Mouse (Mus musculus) lung, postnatal 25 days (tissue): ENCODE results near the gene Sox5.

Experiments
- DNase-seq: peaks from one replicate; pipeline ENCODE4 v3.0.0; 2022; ENCODE audit warnings: low spot score

The Sox5 gene

DNA sequence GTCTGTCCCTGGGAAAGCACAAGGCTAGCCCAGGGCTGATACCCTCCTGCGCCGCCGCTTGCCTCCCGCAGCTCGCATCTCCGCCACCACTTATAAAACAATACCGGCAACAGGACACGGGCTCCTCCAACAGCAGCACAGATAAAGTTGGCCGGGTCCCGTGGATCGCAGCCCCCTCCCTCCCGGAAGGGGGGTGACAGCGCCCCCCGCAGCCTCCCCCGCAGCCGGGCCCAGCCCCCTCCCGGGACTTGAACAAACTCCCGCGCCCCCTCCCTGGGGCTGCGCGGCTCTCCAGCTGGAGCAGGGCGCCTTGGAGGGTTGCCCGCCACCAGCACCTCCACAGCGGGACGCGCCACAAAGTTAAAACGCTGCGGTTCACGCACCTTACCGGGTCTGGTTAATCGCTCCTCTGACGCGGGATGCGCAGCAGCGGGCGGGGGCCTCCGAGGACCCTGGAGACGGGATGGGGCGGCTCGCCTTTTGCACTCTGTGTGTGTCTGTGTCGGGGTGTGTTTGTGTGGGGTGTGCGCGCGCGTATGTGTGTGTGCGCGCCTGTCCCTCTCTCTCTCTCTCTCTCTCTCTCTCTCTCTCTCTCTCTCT lies at the start of gene Sox5:
Gene Sox5 (minus strand): TSS at position 547 of the 600 bp plus-strand sequence.
- peak; percentile 24 for DNase-seq

GRCm38 (mm10) chr6:144825018-144825602 lies 43.3 kb upstream of the Sox5 start:
- no peak for DNase-seq

DNA sequence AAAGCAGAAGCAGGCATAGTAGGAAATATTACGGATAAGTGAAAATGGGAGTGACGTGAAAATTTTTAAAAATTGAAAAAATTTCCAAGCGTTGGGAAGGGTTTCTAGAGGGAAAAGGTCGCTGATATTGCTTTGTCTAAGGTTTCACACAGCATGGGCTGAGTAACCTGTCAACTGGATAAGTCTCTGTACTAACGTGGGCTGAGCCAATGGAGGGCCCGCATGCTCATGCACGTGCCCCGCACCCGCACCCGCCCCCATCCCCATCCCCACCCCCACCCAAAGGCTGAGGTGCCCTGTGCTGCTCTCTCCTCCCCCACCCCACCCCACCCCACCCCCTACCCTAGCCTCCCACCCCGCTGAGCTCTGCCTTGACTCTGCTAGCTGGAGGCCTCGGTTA lies 42.4 kb upstream of the Sox5 start:
- no peak for DNase-seq

DNA sequence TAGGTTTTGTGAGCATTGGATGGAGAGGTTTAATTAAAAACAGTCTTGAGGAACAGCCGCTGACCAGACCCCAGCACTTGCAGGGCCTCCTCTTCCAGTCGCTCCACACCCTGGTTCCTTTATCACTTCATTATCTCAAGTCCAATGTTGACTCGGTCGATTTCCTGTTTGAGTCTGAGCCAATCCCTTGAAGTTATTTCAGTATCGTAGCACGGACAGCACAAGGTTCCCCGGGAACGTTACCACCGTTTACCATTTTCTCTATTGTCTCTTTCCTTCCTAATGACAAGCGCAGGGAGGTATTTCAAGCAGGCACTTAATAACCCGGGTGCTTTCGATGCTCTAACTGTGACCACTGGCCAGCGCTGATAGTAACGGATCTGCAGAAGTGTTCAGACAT lies 40.8 kb upstream of the Sox5 start:
- peak; percentile 43 for DNase-seq

DNA sequence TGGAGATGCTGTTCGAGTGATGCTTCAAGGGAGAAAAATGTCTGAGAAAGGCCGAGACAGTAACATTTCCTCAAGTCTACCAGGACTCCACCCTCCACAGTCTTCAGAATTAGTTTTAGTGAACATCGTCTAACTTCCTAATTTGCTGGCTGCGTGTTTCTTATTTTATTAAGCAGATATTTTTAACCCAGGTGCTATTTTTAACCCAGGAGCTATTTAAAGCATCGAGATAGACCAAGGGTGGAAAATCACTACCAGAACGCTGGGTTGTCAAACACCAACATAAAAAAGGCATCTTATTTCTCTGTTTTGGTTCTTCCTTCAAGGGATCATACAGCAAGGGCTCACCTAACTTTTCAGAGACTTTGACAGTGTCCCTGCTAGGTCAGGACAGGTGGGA lies 39.2 kb upstream of the Sox5 start:
- no peak for DNase-seq

DNA sequence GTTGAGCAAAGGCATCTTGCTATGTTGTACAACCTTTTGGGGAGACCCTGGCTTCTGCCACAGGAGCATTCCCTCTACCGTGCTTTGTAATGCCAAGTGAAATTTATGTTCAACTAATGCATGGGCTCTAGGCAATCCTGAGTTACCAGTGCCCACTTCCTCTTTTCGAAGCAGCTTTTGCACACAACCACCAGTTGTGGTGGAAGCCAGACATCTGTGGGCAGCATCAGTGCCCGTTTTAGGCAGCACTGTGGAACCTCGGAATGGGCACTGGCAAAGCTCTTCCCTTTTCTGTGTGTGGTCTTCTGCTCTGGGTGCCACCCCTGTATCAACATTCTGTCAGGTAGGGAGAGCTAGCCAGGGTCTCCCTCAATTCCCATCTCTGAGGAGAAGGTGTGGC lies 36.2 kb upstream of the Sox5 start:
- peak; percentile 15 for DNase-seq

GRCm38 (mm10) chr6:144817329-144817932 lies 35.7 kb upstream of the Sox5 start:
- no peak for DNase-seq

GRCm38 (mm10) chr6:144815542-144815941 lies 33.8 kb upstream of the Sox5 start:
- no peak for DNase-seq

DNA sequence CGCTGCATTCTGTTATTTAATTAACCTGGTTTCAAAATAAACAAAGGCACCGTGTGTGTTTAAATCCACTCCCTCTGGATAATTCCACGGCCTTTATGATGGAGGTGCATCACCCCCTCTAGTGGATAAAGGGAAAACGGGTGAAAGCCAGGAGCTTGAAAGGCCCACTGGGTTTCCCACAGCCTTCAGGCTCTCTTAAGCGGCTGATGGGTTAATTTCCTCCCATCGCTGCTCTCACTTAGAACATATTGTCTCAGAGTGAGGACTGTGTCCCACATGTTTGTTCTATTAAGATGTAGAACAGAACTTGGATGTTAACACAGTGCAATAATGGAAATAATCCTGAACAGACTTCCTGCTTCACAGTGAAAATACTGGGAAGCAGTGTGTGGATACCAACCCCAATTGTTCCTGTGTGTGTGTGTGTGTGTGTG lies 33.2 kb upstream of the Sox5 start:
- DNase-seq, result peak; percentile 62

DNA sequence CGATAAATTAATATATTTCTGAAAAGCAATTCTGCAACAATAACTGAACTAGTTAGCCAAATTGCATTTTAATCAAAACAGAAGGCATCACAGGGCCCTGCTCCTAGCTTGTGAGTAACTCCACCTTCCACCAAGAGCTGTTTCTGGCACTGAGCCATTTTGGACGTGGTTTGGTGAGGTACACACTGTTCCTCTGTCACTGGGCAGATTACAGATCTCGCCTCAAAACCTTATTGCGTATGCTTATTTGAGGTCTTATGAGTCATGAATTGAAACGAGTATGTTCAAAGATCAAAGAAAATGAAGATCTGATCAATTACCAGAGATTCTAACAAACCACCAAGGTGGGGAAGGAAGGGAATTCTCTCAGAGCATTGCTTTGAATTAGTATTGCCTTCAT lies 22.5 kb upstream of the Sox5 start:
- DNase-seq, result no peak

DNA sequence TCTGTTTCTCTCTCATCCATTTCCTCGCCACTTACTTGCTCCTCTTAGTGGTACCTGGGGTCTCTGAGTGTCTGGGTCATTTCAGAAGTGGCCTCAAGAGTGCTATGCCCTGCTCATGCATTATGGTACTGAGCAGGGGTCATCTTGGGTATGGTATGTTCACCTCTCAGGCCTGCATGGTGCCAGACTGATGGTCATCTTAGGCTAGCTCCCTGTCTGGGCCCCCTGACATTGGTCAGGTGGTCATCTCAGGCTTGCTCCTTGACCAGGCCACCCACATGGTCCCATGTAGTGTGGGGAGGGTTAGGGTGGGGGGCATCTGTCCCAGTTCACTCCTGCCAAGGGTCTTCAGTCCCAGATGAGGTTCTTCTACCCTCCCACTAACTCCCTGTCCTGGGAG lies 21.3 kb upstream of the Sox5 start:
- no peak for DNase-seq

- DNase-seq, result no peak
Observed at GRCm38 (mm10) chr6:144794356-144794755, 12.6 kb upstream of the Sox5 start.

- DNase-seq, result no peak
Observed at GRCm38 (mm10) chr6:144792871-144793270, 11.1 kb upstream of the Sox5 start.

- no peak for DNase-seq
Observed at GRCm38 (mm10) chr6:144783295-144783694, 1.5 kb upstream of the Sox5 start.

GRCm38 (mm10) chr6:144782866-144783265 lies 1.1 kb upstream of the Sox5 start:
- DNase-seq, result no peak

DNA sequence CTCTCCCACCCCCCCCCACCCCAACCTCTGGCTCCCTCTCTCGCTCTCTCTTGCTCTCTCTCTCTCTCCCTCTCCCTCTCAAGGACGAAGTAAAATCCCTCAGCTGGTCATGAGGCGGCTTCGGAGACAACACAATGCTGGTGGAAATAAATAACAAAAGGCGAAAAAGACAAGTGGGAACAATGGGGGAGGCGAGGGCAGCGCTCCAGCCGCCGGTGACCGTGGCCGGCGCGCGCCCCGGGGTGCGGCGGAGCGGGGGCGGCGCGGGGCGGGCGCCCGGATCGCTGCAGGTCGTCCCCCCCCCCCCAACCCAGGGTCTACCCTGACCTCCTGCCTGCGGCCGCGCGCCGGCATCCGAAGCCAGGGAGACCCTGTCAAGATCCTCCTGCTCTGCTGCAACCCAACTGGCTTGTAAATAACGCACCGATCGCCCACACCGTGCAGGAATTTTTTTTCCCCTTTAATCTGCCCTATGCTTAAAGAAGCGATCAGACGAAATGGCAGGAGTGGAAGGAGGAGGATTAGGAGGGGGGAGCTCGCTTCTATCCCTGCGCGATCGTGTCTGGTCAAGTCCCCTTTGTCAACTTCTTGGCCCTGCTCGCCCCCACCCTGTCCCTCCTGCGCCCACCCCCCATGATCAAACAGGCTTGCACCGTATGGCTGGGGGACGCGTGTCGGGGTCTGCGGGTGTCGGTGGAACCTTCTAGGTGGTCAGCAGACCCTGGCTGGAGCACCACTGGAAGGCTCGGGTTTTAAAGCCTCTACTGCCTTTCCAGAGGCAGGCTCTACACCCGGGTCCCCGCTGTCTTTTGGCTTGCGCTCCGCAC lies 467 bp upstream of the Sox5 start:
- DNase-seq, result no peak

DNA sequence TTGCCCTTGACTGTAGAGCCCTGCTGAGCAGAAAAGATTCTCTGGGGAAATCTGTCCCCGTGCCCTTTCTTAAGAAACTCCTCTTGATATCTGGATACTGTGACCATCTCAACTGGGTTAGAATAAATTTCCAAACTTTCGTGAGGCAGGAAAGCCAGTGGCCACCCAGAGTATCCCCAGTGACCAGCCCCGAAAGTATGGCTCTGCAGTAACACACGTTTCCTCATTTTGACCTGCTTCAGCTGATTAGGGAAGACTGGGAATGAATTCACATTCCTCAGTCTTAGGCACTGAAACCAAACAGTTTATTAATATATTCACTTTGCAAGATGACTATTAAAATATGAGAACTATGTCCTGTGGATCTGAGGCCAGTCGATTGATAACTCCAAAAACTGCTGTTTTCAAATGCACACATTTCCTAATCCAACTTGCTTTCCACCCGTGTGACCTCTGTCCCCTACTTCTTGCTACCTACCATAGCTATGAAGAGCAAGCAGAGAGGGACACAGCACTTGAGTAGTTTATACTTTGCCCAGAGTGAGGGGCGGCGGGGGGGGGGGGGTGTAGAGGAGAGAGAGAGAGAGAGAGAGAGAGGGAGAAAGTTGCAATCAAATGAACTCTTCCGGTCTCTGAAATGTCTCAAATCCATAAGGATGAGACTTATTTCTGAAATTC lies 1.0 kb downstream of the Sox5 start:
- DNase-seq, result no peak

DNA sequence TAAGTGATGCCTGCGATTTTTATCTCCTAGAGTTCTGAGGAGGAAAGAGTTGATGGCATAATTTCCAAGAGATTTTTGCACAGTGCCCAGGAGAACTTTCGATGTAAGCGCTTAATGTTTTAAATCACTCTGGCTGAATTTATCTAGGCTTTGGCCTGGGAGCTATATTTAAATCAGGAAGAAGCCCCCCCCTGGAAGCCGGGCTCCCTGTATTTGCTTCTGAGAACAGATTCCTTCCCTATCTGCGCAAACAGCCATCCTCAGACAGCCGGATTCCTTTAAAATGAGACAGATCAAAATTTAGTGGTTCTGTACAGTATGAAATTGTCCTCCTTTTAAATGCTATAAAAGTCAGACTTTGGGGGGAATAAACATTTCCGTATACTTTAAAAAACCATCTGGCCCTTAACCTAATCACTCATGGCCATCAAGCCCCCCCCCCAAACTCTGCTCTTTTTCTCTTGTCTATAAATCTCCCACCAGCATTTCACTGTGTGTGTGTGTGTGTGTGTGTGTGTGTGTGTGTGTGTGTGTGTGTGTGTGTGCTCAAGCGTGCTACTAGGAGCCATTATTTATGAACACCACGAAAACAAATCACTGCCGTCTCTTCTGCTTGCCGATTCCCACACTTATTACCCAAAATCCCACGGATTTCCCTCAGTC lies 1.7 kb downstream of the Sox5 start:
- DNase-seq, result no peak

DNA sequence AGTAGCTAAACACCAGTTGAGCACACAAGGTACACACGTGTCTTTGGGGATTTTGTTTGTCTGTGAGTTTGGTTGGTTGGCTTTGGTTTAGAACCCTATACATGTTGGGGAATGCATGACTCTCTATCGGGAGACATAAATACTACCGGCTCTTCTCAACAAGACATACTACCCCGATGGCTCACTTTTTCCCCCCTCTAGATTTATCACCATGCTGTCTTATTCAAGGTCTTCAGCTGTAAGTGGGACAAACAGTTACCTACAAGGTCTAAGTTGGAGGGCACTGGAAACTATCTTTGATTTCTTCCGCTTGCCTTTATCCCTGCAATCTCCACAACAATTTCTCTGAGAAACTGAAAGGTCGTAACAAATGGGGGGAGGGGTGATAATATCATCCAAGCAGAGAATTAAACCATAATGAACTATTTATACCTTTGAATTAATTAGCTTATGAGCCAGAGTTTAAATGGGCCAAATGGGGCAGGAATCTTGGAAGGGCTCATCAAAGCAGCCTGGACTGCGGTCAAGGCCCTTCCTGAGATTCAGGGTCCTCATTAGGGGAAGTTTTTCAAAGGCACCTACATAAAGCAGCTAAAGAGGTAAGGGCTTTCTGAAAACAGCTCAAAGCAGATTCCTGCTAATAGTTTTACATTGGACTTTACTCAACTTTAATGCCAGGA lies 4.3 kb downstream of the Sox5 start:
- no peak for DNase-seq

DNA sequence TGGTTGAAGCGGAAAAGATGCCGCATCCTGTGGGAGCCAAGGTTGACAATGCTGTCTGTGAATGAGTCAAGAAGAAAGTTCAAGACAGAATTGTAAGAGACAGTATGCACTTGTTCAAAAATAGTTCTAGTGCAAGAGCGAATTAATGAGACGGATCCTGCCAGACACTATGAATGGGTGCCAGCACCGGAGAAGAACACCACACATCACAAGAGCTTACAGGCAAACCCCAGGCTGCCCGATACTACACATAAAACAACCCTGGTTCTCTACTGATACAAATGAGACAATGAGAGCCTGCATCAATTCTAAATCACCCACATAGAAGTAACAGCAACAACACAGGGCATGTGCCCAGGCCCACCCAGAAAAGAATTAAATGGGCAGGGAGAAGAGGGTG lies 8.0 kb downstream of the Sox5 start:
- DNase-seq, result no peak

- no peak for DNase-seq
Observed at GRCm38 (mm10) chr6:144772985-144773384, 8.8 kb downstream of the Sox5 start.
